Mouse (Mus musculus) monocyte, adult 5-6 weeks (primary cell): Measurements from ENCODE around the gene Pdlim5. TPM values are rescaled to one million over a fixed set of nuclear protein-coding genes. Genes with fewer than 3 reads are reported as not detected.
"Not testable (repeated sequence)": the region's sequence is repeated elsewhere in the genome, so short reads cannot be mapped to it uniquely, and the experiment has no call there.

Experiments used
- ATAC-seq: fragments of 153-309, 156-312 bp; replicated peaks from 2 replicates; pipeline ENCODE4 v1.8.0; 2017; ENCODE audit warnings: mild to moderate bottlenecking; ENCODE audit not compliant: low TSS enrichment, insufficient number of reproducible peaks, severe bottlenecking, poor library complexity, low FRiP score
- total RNA-seq: library from RNA; stranded (forward); fragments of 200-1000, 200-491, 200-594 nt; gene quantifications from 3 replicates; pipeline ENCODE4 v1.2.3, GENCODE M21; 2017

Pdlim5 gene
- total RNA-seq = 80.8 to 104 TPM (median 80.9 TPM) in 3 replicates

- ATAC-seq = peak; percentile 87
Measured at GRCm38 (mm10) chr3:142395520-142396193, at the start of gene Pdlim5. Gene Pdlim5, minus strand, starts transcription at chr3:142395696.

GRCm38 (mm10) chr3:142443710-142444043 is 48.2 kb upstream of the Pdlim5 start:
- ATAC-seq = no peak

GRCm38 (mm10) chr3:142443006-142443709 is 47.7 kb upstream of the Pdlim5 start:
- 0 out of 2 replicates have a peak, but pooled peaks have one; percentile 60 for ATAC-seq

GRCm38 (mm10) chr3:142442161-142442560 is 46.7 kb upstream of the Pdlim5 start:
- no peak for ATAC-seq

GRCm38 (mm10) chr3:142441142-142441541 is 45.6 kb upstream of the Pdlim5 start:
- no peak for ATAC-seq

GRCm38 (mm10) chr3:142440191-142440590 is 44.7 kb upstream of the Pdlim5 start:
- no peak for ATAC-seq

GRCm38 (mm10) chr3:142439591-142440093 is 44.1 kb upstream of the Pdlim5 start:
- no peak for ATAC-seq

- not testable (repeated sequence) for ATAC-seq
Measured at GRCm38 (mm10) chr3:142438630-142439029, 43.1 kb upstream of the Pdlim5 start.

GRCm38 (mm10) chr3:142436824-142437223 is 41.3 kb upstream of the Pdlim5 start:
- no peak for ATAC-seq

- no peak for ATAC-seq
Measured at GRCm38 (mm10) chr3:142436212-142436611, 40.7 kb upstream of the Pdlim5 start.

- ATAC-seq = no peak
Measured at GRCm38 (mm10) chr3:142434786-142435168, 39.3 kb upstream of the Pdlim5 start.

GRCm38 (mm10) chr3:142434127-142434785 is 38.8 kb upstream of the Pdlim5 start:
- ATAC-seq = no peak

GRCm38 (mm10) chr3:142431481-142431880 is 36.0 kb upstream of the Pdlim5 start:
- ATAC-seq = no peak

- ATAC-seq = no peak
Measured at GRCm38 (mm10) chr3:142430048-142430447, 34.6 kb upstream of the Pdlim5 start.

- ATAC-seq = no peak
Measured at GRCm38 (mm10) chr3:142426806-142427205, 31.3 kb upstream of the Pdlim5 start.

- ATAC-seq = no peak
Measured at GRCm38 (mm10) chr3:142424134-142424533, 28.6 kb upstream of the Pdlim5 start.

- ATAC-seq = no peak
Measured at GRCm38 (mm10) chr3:142423501-142423917, 28.0 kb upstream of the Pdlim5 start.

GRCm38 (mm10) chr3:142422229-142422628 is 26.7 kb upstream of the Pdlim5 start:
- no peak for ATAC-seq

- ATAC-seq = no peak
Measured at GRCm38 (mm10) chr3:142421470-142421869, 26.0 kb upstream of the Pdlim5 start.

GRCm38 (mm10) chr3:142417996-142418395 is 22.5 kb upstream of the Pdlim5 start:
- ATAC-seq = no peak
